Mouse (Mus musculus): ENCODE results near the gene Plppr5. TPM values are rescaled to one million over a fixed set of nuclear protein-coding genes. Genes with fewer than 3 reads are reported as not detected.
A peak's percentile ranks its signal among the peaks of the same experiment; 100 is the strongest.

Gene Plppr5
- total RNA-seq (2014; rRNA removed; ENCODE audit: low replicate concordance) (1.1 and 2.8 TPM in 2 replicates), polyA plus RNA-seq (2015; fragmentation: Nextera tagmentation; extraction: Ambion mirVana) (2.0 and 2.1 TPM in 2 replicates)

- ATAC-seq (ENCODE audit: insufficient read depth, low read depth) (peak; percentile 58; the same call in 1 of the 2 replicates), DNase-seq (ENCODE audit: low spot score) (no peak)
- H3K27ac ChIP-seq (ENCODE audit: low read depth) = no peak within 1 kb of the TSS
Observed at GRCm38 (mm10) chr3:117574529-117575252, at the start of gene Plppr5. Gene Plppr5 (plus strand): TSS chr3:117574836.

DNA sequence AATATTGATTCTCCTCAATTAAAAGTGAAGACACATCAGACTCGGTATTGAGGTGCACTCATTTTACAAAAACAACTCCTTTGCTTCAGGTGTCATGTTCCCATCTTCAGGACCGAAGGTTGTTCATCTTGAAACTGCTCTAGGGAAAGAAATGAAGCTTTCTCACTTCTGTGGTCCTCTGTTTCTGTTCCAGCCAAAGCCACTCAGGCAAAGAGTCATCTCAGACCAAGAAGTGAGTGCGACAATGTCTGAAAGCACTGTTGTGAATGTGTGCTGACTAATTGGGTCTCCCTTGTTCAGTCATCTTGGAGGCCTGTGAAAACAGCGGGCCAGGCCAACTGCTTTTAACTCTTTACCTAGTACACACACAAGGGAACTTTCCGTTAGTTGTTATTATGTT lies 24.7 kb upstream of the Plppr5 start:
- Histone ChIP-seq H3K4me1 (ENCODE audit: control insufficient read depth, insufficient read depth) (no peaks in the 10 kb centered on the region), H3K4me2 (ENCODE audit: low read depth, low read length) (no peak overlapping the region), H3K27ac (ENCODE audit: low read depth) (no peak overlapping the region), H3K27me3 (ENCODE audit: control insufficient read depth, insufficient read depth, low read length) (no peaks in the 10 kb centered on the region), H3K9ac (replicated peaks; ENCODE audit: low read depth, low read length) (no peak overlapping the region), H3K9me3 (replicated peaks; ENCODE audit: control insufficient read depth, low read length) (no peaks in the 10 kb centered on the region), H3K36me3 (replicated peaks; ENCODE audit: control insufficient read depth, insufficient read depth, low read length) (no peaks in the 10 kb centered on the region), H3K4me3 (ENCODE audit: low read depth, low read length) (no peak overlapping the region)
- DNase-seq (ENCODE audit: low spot score) (no peak), ATAC-seq (ENCODE audit: insufficient read depth, low read depth) (no peak)
- 85% methylated on average over 5 of the region's 5 CpGs for WGBS
- TF ChIP-seq EP300 (IDR thresholded peaks at IDR 0.05; ENCODE audit: low read depth) = no peak
- TF ChIP-seq CTCF (IDR thresholded peaks at IDR 0.05; ENCODE audit: low read depth) = no peak

More at GRCm38 (mm10) chr3:117574529-117575252, at the start of gene Plppr5:
- Histone ChIP-seq H3K36me3 (replicated peaks; ENCODE audit: control insufficient read depth, insufficient read depth, low read length) (no peaks in the 10 kb centered on the region), H3K9me3 (replicated peaks; ENCODE audit: control insufficient read depth, low read length) (no peaks in the 10 kb centered on the region), H3K4me3 (ENCODE audit: low read depth, low read length) (peak within 1 kb of the TSS; percentile 61), H3K27me3 (ENCODE audit: control insufficient read depth, insufficient read depth, low read length) (peaks cover 7% of the 10 kb centered on the region), H3K4me1 (ENCODE audit: control insufficient read depth, insufficient read depth) (peaks cover 15% of the 10 kb centered on the region; the same call in 1 of the 2 replicates), H3K4me2 (ENCODE audit: low read depth, low read length) (peak within 1 kb of the TSS; percentile 99), H3K9ac (replicated peaks; ENCODE audit: low read depth, low read length) (peak within 1 kb of the TSS; percentile 48)
- 20% methylated on average over 20 of the region's 20 CpGs for WGBS
- TF ChIP-seq EP300 (IDR thresholded peaks at IDR 0.05; ENCODE audit: low read depth) = no peak
- TF ChIP-seq CTCF (IDR thresholded peaks at IDR 0.05; ENCODE audit: low read depth) = no peak

DNA sequence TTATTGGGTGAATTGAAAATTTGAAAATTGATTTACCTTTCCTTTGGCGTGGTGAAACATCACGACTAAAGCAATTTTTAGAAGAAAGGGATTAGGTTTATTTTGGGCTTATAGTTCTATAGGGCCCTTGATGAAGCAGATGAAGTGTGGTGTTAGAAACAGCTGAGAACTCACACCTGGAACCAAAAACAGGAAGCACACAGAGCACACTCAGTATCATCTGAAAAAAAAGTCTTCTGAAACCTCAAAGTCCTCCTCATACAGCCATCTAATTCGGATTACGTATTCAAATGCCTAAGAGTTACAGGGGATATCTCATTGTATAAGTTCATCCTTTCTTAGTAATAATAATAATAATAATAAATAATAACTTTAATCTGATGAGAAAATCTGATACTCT lies 24.1 kb upstream of the Plppr5 start:
- ATAC-seq (ENCODE audit: insufficient read depth, low read depth) (no peak), DNase-seq (ENCODE audit: low spot score) (no peak)
- Histone ChIP-seq H3K36me3 (replicated peaks; ENCODE audit: control insufficient read depth, insufficient read depth, low read length) (no peaks in the 10 kb centered on the region), H3K27ac (ENCODE audit: low read depth) (no peak overlapping the region), H3K4me3 (ENCODE audit: low read depth, low read length) (no peak overlapping the region), H3K4me1 (ENCODE audit: control insufficient read depth, insufficient read depth) (no peaks in the 10 kb centered on the region), H3K9me3 (replicated peaks; ENCODE audit: control insufficient read depth, low read length) (no peaks in the 10 kb centered on the region), H3K27me3 (ENCODE audit: control insufficient read depth, insufficient read depth, low read length) (no peaks in the 10 kb centered on the region), H3K9ac (replicated peaks; ENCODE audit: low read depth, low read length) (no peak overlapping the region), H3K4me2 (ENCODE audit: low read depth, low read length) (no peak overlapping the region)
- 89% methylated on average over 4 of the region's 4 CpGs for WGBS
- no peak for TF ChIP-seq EP300 (IDR thresholded peaks at IDR 0.05; ENCODE audit: low read depth)
- TF ChIP-seq CTCF (IDR thresholded peaks at IDR 0.05; ENCODE audit: low read depth) = no peak

DNA sequence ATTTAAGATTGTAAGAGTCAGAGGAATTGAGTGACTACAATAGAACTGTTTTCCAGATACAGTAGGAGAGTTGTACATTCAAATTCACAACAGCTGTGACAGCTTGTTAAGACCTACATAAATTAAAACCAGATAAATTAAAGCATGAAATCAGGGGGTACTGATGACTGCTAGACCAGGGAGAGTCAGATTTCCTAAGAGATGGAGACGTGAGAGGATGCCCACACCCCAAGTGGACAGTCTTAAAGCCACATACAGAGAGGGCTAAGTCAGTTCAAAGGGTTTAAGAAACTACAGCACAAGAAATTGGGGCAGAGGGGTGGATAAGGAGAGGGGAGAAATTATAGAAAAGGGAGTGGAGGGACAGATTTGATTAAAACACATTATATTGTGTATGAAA lies 17.7 kb upstream of the Plppr5 start:
- Histone ChIP-seq H3K27me3 (ENCODE audit: control insufficient read depth, insufficient read depth, low read length) (no peaks in the 10 kb centered on the region), H3K27ac (ENCODE audit: low read depth) (no peak overlapping the region), H3K9ac (replicated peaks; ENCODE audit: low read depth, low read length) (no peak overlapping the region), H3K36me3 (replicated peaks; ENCODE audit: control insufficient read depth, insufficient read depth, low read length) (no peaks in the 10 kb centered on the region), H3K4me1 (ENCODE audit: control insufficient read depth, insufficient read depth) (no peaks in the 10 kb centered on the region), H3K9me3 (replicated peaks; ENCODE audit: control insufficient read depth, low read length) (0 out of 2 replicates have a peak, but pooled peaks cover under 1% of the 10 kb centered on the region), H3K4me2 (ENCODE audit: low read depth, low read length) (no peak overlapping the region), H3K4me3 (ENCODE audit: low read depth, low read length) (no peak overlapping the region)
- no peak for ATAC-seq (ENCODE audit: insufficient read depth, low read depth)
- 62% methylated on average over 1 of the region's 1 CpGs for WGBS
- no peak for DNase-seq (ENCODE audit: low spot score)
- TF ChIP-seq CTCF (IDR thresholded peaks at IDR 0.05; ENCODE audit: low read depth) (no peak), EP300 (IDR thresholded peaks at IDR 0.05; ENCODE audit: low read depth) (no peak)

- DNase-seq (ENCODE audit: low spot score) = peak; percentile 11
- under 1% methylated on average over 62 of the region's 74 CpGs for WGBS
- no peaks in the 10 kb centered on the region for H3K36me3 ChIP-seq (replicated peaks; ENCODE audit: control insufficient read depth, insufficient read depth, low read length)
- no peak overlapping the region for H3K27ac ChIP-seq (ENCODE audit: low read depth)
- H3K4me1 ChIP-seq (ENCODE audit: control insufficient read depth, insufficient read depth) = peaks cover 15% of the 10 kb centered on the region; the same call in 1 of the 2 replicates
- no peaks in the 10 kb centered on the region for H3K9me3 ChIP-seq (replicated peaks; ENCODE audit: control insufficient read depth, low read length)
- peak overlapping the region; percentile 99 for H3K4me2 ChIP-seq (ENCODE audit: low read depth, low read length)
- TF ChIP-seq EP300 (IDR thresholded peaks at IDR 0.05; ENCODE audit: low read depth) = no peak
- no peak for TF ChIP-seq CTCF (IDR thresholded peaks at IDR 0.05; ENCODE audit: low read depth)
- peak; percentile 66 for ATAC-seq (ENCODE audit: insufficient read depth, low read depth)
- peak overlapping the region; percentile 61 for H3K4me3 ChIP-seq (ENCODE audit: low read depth, low read length)
- peaks cover 7% of the 10 kb centered on the region for H3K27me3 ChIP-seq (ENCODE audit: control insufficient read depth, insufficient read depth, low read length)
- H3K9ac ChIP-seq (replicated peaks; ENCODE audit: low read depth, low read length) = peak overlapping the region; percentile 48
Observed at GRCm38 (mm10) chr3:117575253-117575927, 754 bp downstream of the Plppr5 start.

Data from heart, postnatal 0 days (tissue).